Mouse (Mus musculus) midbrain, embryonic 11.5 days (tissue): Measurements from ENCODE around the gene Zfp185. TPM values are rescaled to one million over a fixed set of nuclear protein-coding genes. Genes with fewer than 3 reads are reported as not detected.

Source experiments
- ATAC-seq: fragments of 200-750 bp; cut with Nextera tagmentation; 2 replicates; pipeline ENCODE4 v1.8.0; 2017; ENCODE audit warnings: moderate TSS enrichment, moderate library complexity; ENCODE audit not compliant: low FRiP score
- DNase-seq: peaks from one replicate; pipeline ENCODE4 v3.0.0; 2015; ENCODE audit warnings: low spot score; ENCODE audit errors: missing footprints
- H3K27ac ChIP-seq: fragments of 300-500 bp; sonication (generic); 2 replicates; pipeline ENCODE4 v1.5.1; 2014; ENCODE audit warnings: low read depth, low read length
- H3K27me3 ChIP-seq: fragments of 300-500 bp; sonication (generic); 2 replicates; pipeline ENCODE4 v1.6.1; 2014; ENCODE audit warnings: mild to moderate bottlenecking, low read length, moderate library complexity, mixed read lengths; ENCODE audit not compliant: control insufficient read depth, insufficient read depth
- H3K36me3 ChIP-seq: fragments of 300-500 bp; sonication (generic); 2 replicates; pipeline ENCODE4 v1.6.1; 2014; ENCODE audit warnings: mild to moderate bottlenecking, low read length, moderate library complexity, mixed read lengths; ENCODE audit not compliant: control insufficient read depth, insufficient read depth
- H3K4me1 ChIP-seq: fragments of 300-500 bp; sonication (generic); 2 replicates; pipeline ENCODE4 v1.6.1; 2014; ENCODE audit warnings: low read length; ENCODE audit not compliant: control insufficient read depth, insufficient read depth
- H3K4me2 ChIP-seq: fragments of 300-500 bp; sonication (generic); 2 replicates; pipeline ENCODE4 v1.6.1; 2014; ENCODE audit warnings: mild to moderate bottlenecking, moderate library complexity
- H3K4me3 ChIP-seq: fragments of 300-500 bp; sonication (generic); 2 replicates; pipeline ENCODE4 v1.5.1; 2014; ENCODE audit warnings: low read depth, low read length
- H3K9ac ChIP-seq: fragments of 300-500 bp; sonication (generic); 2 replicates; pipeline ENCODE4 v1.6.1; 2014; ENCODE audit warnings: low read length
- H3K9me3 ChIP-seq: fragments of 300-500 bp; sonication (generic); 2 replicates; pipeline ENCODE4 v1.6.1; 2016; ENCODE audit warnings: low read length; ENCODE audit not compliant: control insufficient read depth
- WGBS: fragments of 180-500 bp; shearing (Covaris S2); extraction: QIAGEN DNeasy Blood & Tissue Kit; methylation state at CpG from one replicate; pipeline ENCODE4 v1.1.7; 2014; 5-methylcytosine and 5-hydroxymethylcytosine counted together
- polyA plus RNA-seq: library from polyadenylated mRNA; unstranded; fragments of >200 nt; fragmentation: Nextera tagmentation; extraction: Ambion mirVana; gene quantifications from 2 replicates; pipeline ENCODE4 v1.2.1, GENCODE M21; 2014

Zfp185 gene
- 3.4 and 3.9 TPM in 2 replicates for polyA plus RNA-seq

- DNase-seq (peak; percentile 86), ATAC-seq (peak; percentile 76)
- no peaks in the 10 kb centered on the region for H3K36me3 ChIP-seq
- peak within 1 kb of the TSS; percentile 30 for H3K4me3 ChIP-seq
- H3K9me3 ChIP-seq, result no peaks in the 10 kb centered on the region
- WGBS, result 9% methylated on average over 37 of the region's 45 CpGs
- H3K9ac ChIP-seq, result 0 out of 2 replicates have a peak within 1 kb of the TSS, but pooled peaks have one; percentile 5
- H3K27me3 ChIP-seq, result no peaks in the 10 kb centered on the region; the same call in 1 of the 2 replicates
- no peaks in the 10 kb centered on the region for H3K4me1 ChIP-seq
- peak within 1 kb of the TSS; percentile 50 for H3K4me2 ChIP-seq
- H3K27ac ChIP-seq, result no peak within 1 kb of the TSS
Observed at GRCm38 (mm10) chrX:72986841-72987519, at the start of gene Zfp185. TSS of gene Zfp185 (plus strand) at chrX:72987339.

GRCm38 (mm10) chrX:72953464-72953863 lies 33.7 kb upstream of the Zfp185 start:
- 74% methylated on average over 4 of the region's 4 CpGs for WGBS

GRCm38 (mm10) chrX:72956486-72956885 lies 30.7 kb upstream of the Zfp185 start:
- H3K9ac ChIP-seq, result no peak overlapping the region
- H3K4me3 ChIP-seq, result no peak overlapping the region
- H3K9me3 ChIP-seq, result no peaks in the 10 kb centered on the region
- peaks cover 5% of the 10 kb centered on the region; the same call in 1 of the 2 replicates for H3K36me3 ChIP-seq
- WGBS, result 84% methylated on average over 4 of the region's 4 CpGs
- no peaks in the 10 kb centered on the region for H3K27me3 ChIP-seq
- no peak for ATAC-seq
- H3K4me2 ChIP-seq, result no peak overlapping the region
- DNase-seq, result no peak
- H3K4me1 ChIP-seq, result no peaks in the 10 kb centered on the region
- H3K27ac ChIP-seq, result no peak overlapping the region

More at GRCm38 (mm10) chrX:72953464-72953863, 33.7 kb upstream of the Zfp185 start:
- no peak for DNase-seq
- H3K27ac ChIP-seq, result no peak overlapping the region
- no peaks in the 10 kb centered on the region for H3K9me3 ChIP-seq
- no peaks in the 10 kb centered on the region for H3K36me3 ChIP-seq
- H3K27me3 ChIP-seq, result no peaks in the 10 kb centered on the region
- no peak overlapping the region for H3K9ac ChIP-seq
- H3K4me1 ChIP-seq, result no peaks in the 10 kb centered on the region
- no peak overlapping the region for H3K4me2 ChIP-seq
- H3K4me3 ChIP-seq, result no peak overlapping the region
- ATAC-seq, result no peak

- H3K4me1 ChIP-seq, result no peaks in the 10 kb centered on the region
- DNase-seq (no peak), ATAC-seq (no peak)
- no peak overlapping the region for H3K4me3 ChIP-seq
- H3K36me3 ChIP-seq, result peaks cover 5% of the 10 kb centered on the region; the same call in 1 of the 2 replicates
- WGBS, result 84% methylated on average over 4 of the region's 4 CpGs
- H3K4me2 ChIP-seq, result no peak overlapping the region
- H3K27me3 ChIP-seq, result no peaks in the 10 kb centered on the region
- H3K27ac ChIP-seq, result no peak overlapping the region
- H3K9ac ChIP-seq, result no peak overlapping the region
- no peaks in the 10 kb centered on the region for H3K9me3 ChIP-seq
Observed at GRCm38 (mm10) chrX:72960431-72960830, 26.7 kb upstream of the Zfp185 start.

GRCm38 (mm10) chrX:72961511-72961910 lies 25.6 kb upstream of the Zfp185 start:
- Histone ChIP-seq H3K4me2 (no peak overlapping the region), H3K4me1 (no peaks in the 10 kb centered on the region), H3K4me3 (no peak overlapping the region), H3K27ac (no peak overlapping the region), H3K36me3 (peaks cover 5% of the 10 kb centered on the region; the same call in 1 of the 2 replicates), H3K9me3 (no peaks in the 10 kb centered on the region), H3K27me3 (no peaks in the 10 kb centered on the region), H3K9ac (no peak overlapping the region)
- ATAC-seq, result no peak
- no peak for DNase-seq
- WGBS, result 69% methylated on average over 3 of the region's 3 CpGs

- DNase-seq, result no peak
- no peaks in the 10 kb centered on the region for H3K27me3 ChIP-seq
- H3K36me3 ChIP-seq, result peaks cover 5% of the 10 kb centered on the region; the same call in 1 of the 2 replicates
- H3K9me3 ChIP-seq, result no peaks in the 10 kb centered on the region
- H3K27ac ChIP-seq, result no peak overlapping the region
- H3K9ac ChIP-seq, result no peak overlapping the region
- no peaks in the 10 kb centered on the region for H3K4me1 ChIP-seq
- WGBS, result 73% methylated on average over 3 of the region's 3 CpGs
- ATAC-seq, result no peak
- no peak overlapping the region for H3K4me2 ChIP-seq
- H3K4me3 ChIP-seq, result no peak overlapping the region
Observed at GRCm38 (mm10) chrX:72962743-72963142, 24.4 kb upstream of the Zfp185 start.

GRCm38 (mm10) chrX:72982831-72983230 lies 4.3 kb upstream of the Zfp185 start:
- Histone ChIP-seq H3K36me3 (no peaks in the 10 kb centered on the region), H3K4me2 (no peak overlapping the region), H3K27me3 (no peaks in the 10 kb centered on the region; the same call in 1 of the 2 replicates), H3K9me3 (no peaks in the 10 kb centered on the region), H3K4me1 (no peaks in the 10 kb centered on the region), H3K27ac (no peak overlapping the region), H3K9ac (no peak overlapping the region), H3K4me3 (no peak overlapping the region)
- ATAC-seq (no peak), DNase-seq (no peak)
- WGBS, result 56% methylated on average over 6 of the region's 6 CpGs

GRCm38 (mm10) chrX:72985607-72986006 lies 1.5 kb upstream of the Zfp185 start:
- 90% methylated on average over 2 of the region's 2 CpGs for WGBS
- ATAC-seq (no peak), DNase-seq (no peak)
- Histone ChIP-seq H3K4me3 (no peak overlapping the region), H3K9me3 (no peaks in the 10 kb centered on the region), H3K36me3 (no peaks in the 10 kb centered on the region), H3K27me3 (no peaks in the 10 kb centered on the region; the same call in 1 of the 2 replicates), H3K4me1 (no peaks in the 10 kb centered on the region), H3K4me2 (no peak overlapping the region), H3K9ac (no peak overlapping the region), H3K27ac (no peak overlapping the region)

GRCm38 (mm10) chrX:72987520-72987905 lies 374 bp downstream of the Zfp185 start:
- H3K4me2 ChIP-seq, result peak overlapping the region; percentile 50
- ATAC-seq (no peak), DNase-seq (peak; percentile 83)
- no peak overlapping the region for H3K9ac ChIP-seq
- H3K27ac ChIP-seq, result no peak overlapping the region
- 19% methylated on average over 14 of the region's 14 CpGs for WGBS
- no peaks in the 10 kb centered on the region for H3K4me1 ChIP-seq
- H3K27me3 ChIP-seq, result no peaks in the 10 kb centered on the region; the same call in 1 of the 2 replicates
- H3K36me3 ChIP-seq, result no peaks in the 10 kb centered on the region
- no peaks in the 10 kb centered on the region for H3K9me3 ChIP-seq
- peak overlapping the region; percentile 30 for H3K4me3 ChIP-seq
